Mouse (Mus musculus) forebrain, embryonic 10.5 days (tissue): ENCODE measurements at regions not wholly inside any gene's neighbourhood (a gene's known extent, or its start where the extent isn't known, plus 50 kb on each side); places are given as distances from the start of the nearest gene placed in this dataset.
A peak's percentile ranks its signal among the peaks of the same experiment; 100 is the strongest.

Experiments used
- DNase-seq: peaks from one replicate; pipeline ENCODE4 v3.0.0-alpha.2; 2017; ENCODE audit warnings: low spot score; ENCODE audit errors: extremely low spot score
- H3K27ac ChIP-seq: fragments of 300-500 bp; sonication (generic); 2 replicates; pipeline ENCODE4 v1.5.1; 2016; ENCODE audit warnings: mild to moderate bottlenecking
- H3K27me3 ChIP-seq: fragments of 300-500 bp; sonication (generic); 2 replicates; pipeline ENCODE4 v1.6.1; 2016; ENCODE audit warnings: mild to moderate bottlenecking; ENCODE audit not compliant: poor library complexity, severe bottlenecking
- H3K36me3 ChIP-seq: fragments of 300-500 bp; sonication (generic); replicated peaks from 2 replicates; pipeline ENCODE4 v1.6.1; 2016; ENCODE audit warnings: mild to moderate bottlenecking, moderate library complexity
- H3K4me1 ChIP-seq: fragments of 300-500 bp; sonication (generic); 2 replicates; pipeline ENCODE4 v1.6.1; 2016
- H3K4me3 ChIP-seq: fragments of 300-500 bp; sonication (generic); 2 replicates; pipeline ENCODE4 v1.5.1; 2016; ENCODE audit warnings: mild to moderate bottlenecking, moderate library complexity
- H3K9me3 ChIP-seq: fragments of 300-500 bp; sonication (generic); 2 replicates; pipeline ENCODE4 v1.6.1; 2016; ENCODE audit warnings: mild to moderate bottlenecking, moderate library complexity
- WGBS: fragments of 180-500 bp; shearing (Covaris S2); methylation state at CpG from one replicate; pipeline ENCODE4 v1.1.7; 2016; 5-methylcytosine and 5-hydroxymethylcytosine counted together

- Histone ChIP-seq H3K27ac (peak overlapping the region; percentile 56; the same call in 1 of the 2 replicates), H3K36me3 (no peaks in the 10 kb centered on the region), H3K4me3 (no peak overlapping the region), H3K4me1 (peaks cover 11% of the 10 kb centered on the region), H3K9me3 (no peaks in the 10 kb centered on the region), H3K27me3 (no peaks in the 10 kb centered on the region)
- DNase-seq = no peak
- 55% methylated on average over 11 of the region's 11 CpGs for WGBS
These were observed 80.7 kb upstream of the Stt3b start for GRCm38 (mm10) chr9:115390880-115391281.

DNA sequence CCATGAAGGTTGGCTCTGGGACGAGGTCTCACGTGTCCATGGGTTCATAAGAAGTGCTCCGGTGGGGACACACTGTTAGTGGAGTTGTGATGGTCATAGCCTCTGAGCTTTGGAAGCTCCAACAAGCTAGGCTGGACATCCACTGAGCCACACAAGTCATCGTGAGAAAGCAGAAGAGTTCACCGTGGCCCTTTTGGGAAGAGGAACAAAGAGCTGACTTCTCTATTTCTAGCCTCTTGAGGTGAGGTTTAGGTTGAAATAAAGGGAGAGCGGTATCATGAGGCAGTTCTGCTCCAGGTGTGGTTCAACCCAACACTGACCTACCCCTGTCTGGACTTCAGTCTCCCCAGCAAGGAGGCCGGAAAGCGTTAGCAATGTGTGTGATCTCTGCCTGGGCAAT, 85.3 kb upstream of the Stt3b start:
- Histone ChIP-seq H3K36me3 (no peaks in the 10 kb centered on the region), H3K4me3 (no peak overlapping the region), H3K27me3 (no peaks in the 10 kb centered on the region), H3K27ac (no peak overlapping the region), H3K4me1 (peaks cover 9% of the 10 kb centered on the region), H3K9me3 (peaks cover 8% of the 10 kb centered on the region; the same call in 1 of the 2 replicates)
- WGBS = 93% methylated on average over 8 of the region's 8 CpGs
- DNase-seq = no peak

DNA sequence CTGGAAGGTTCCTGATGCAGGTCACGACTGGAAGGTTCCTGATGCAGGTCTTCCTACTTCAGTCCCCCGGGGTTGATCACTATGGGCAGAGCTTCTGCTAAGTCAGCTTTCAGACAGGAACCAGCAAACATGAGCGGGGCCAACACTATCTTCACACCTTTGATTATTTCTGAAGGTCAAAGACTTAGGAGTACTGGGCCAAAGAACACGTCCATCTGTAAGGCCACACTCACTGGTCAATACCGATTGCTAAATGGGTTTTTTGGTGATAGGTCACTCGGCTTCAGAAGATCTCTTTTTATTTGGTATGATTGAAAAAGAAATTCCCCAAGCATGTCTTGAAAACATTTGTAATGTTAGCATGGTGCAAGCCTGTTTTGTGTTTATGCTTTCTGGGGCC, 90.2 kb upstream of the Stt3b start:
- Histone ChIP-seq H3K9me3 (peaks cover 8% of the 10 kb centered on the region; the same call in 1 of the 2 replicates), H3K36me3 (no peaks in the 10 kb centered on the region), H3K4me1 (peaks cover 6% of the 10 kb centered on the region; the same call in 1 of the 2 replicates), H3K4me3 (no peak overlapping the region), H3K27me3 (no peaks in the 10 kb centered on the region), H3K27ac (no peak overlapping the region)
- no peak for DNase-seq
- WGBS = 93% methylated on average over 6 of the region's 6 CpGs

DNA sequence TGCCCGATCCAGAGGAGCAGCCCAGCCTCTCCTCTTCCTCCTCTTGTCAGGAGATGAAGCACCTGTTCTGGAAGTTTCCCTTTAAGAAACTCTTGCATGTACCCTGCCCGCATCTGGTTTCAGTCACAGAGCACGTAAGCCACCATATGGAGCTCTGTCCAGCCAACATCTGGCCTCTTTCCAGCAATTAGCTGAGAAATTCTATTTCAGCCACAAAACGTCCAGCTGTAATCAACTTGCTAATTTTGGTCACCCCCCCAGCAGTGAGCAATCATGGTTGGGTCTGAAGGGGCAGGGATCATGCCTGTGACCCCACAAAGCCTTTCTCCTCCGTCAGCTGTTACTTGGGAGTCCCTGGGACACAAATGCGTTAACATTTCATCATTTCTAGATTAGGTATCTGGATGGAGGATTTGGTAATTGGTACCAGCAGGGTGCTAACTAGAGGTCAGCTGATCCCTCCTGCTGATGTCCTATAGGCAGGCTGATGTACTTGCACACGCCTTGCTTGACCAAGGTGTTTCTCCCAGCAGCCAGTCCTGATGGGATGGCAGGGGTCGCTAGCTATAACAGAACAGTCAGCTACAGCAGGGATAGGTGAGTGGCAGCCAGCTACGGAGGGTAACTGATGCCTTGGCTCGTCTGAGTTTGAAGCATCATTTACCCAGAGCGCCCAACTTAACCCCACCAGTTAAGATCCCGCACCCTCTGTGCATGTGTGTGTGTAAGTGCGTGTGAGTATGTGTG, 91.4 kb upstream of the Stt3b start:
- 77% methylated on average over 13 of the region's 13 CpGs for WGBS
- DNase-seq = no peak

GRCm38 (mm10) chr9:115402661-115403060, 92.4 kb upstream of the Stt3b start:
- no peak for DNase-seq
- 82% methylated on average over 6 of the region's 6 CpGs for WGBS

More for the DNA sequence above, 91.4 kb upstream of the Stt3b start:
- no peak overlapping the region for H3K27ac ChIP-seq
- H3K36me3 ChIP-seq = no peaks in the 10 kb centered on the region
- H3K9me3 ChIP-seq = peaks cover 8% of the 10 kb centered on the region; the same call in 1 of the 2 replicates
- no peak overlapping the region for H3K4me3 ChIP-seq
- H3K4me1 ChIP-seq = peaks cover 6% of the 10 kb centered on the region; the same call in 1 of the 2 replicates
- H3K27me3 ChIP-seq = no peaks in the 10 kb centered on the region

GRCm38 (mm10) chr9:115403354-115403968, 93.2 kb upstream of the Stt3b start:
- H3K36me3 ChIP-seq = no peaks in the 10 kb centered on the region
- peaks cover 6% of the 10 kb centered on the region; the same call in 1 of the 2 replicates for H3K4me1 ChIP-seq
- peaks cover 2% of the 10 kb centered on the region; the same call in 1 of the 2 replicates for H3K9me3 ChIP-seq
- DNase-seq = no peak
- no peak overlapping the region for H3K27ac ChIP-seq
- H3K4me3 ChIP-seq = no peak overlapping the region
- no peaks in the 10 kb centered on the region for H3K27me3 ChIP-seq
- WGBS = 92% methylated on average over 7 of the region's 7 CpGs

More at GRCm38 (mm10) chr9:115402661-115403060, 92.4 kb upstream of the Stt3b start:
- peaks cover 6% of the 10 kb centered on the region; the same call in 1 of the 2 replicates for H3K4me1 ChIP-seq
- no peak overlapping the region for H3K27ac ChIP-seq
- H3K4me3 ChIP-seq = no peak overlapping the region
- peaks cover 8% of the 10 kb centered on the region; the same call in 1 of the 2 replicates for H3K9me3 ChIP-seq
- no peaks in the 10 kb centered on the region for H3K27me3 ChIP-seq
- H3K36me3 ChIP-seq = no peaks in the 10 kb centered on the region

GRCm38 (mm10) chr9:115407901-115408470, 97.8 kb upstream of the Stt3b start:
- peaks cover 8% of the 10 kb centered on the region; the same call in 1 of the 2 replicates for H3K4me1 ChIP-seq
- H3K27me3 ChIP-seq = no peaks in the 10 kb centered on the region
- WGBS = 96% methylated on average over 21 of the region's 21 CpGs

GRCm38 (mm10) chr9:115408886-115409285, 98.7 kb upstream of the Stt3b start:
- Histone ChIP-seq H3K27me3 (no peaks in the 10 kb centered on the region), H3K27ac (no peak overlapping the region), H3K36me3 (no peaks in the 10 kb centered on the region), H3K4me3 (no peak overlapping the region), H3K4me1 (peaks cover 8% of the 10 kb centered on the region; the same call in 1 of the 2 replicates), H3K9me3 (no peaks in the 10 kb centered on the region)
- WGBS = 88% methylated on average over 6 of the region's 6 CpGs
- DNase-seq = no peak

More at GRCm38 (mm10) chr9:115407901-115408470, 97.8 kb upstream of the Stt3b start:
- DNase-seq = no peak
- no peak overlapping the region for H3K27ac ChIP-seq
- H3K36me3 ChIP-seq = no peaks in the 10 kb centered on the region
- no peaks in the 10 kb centered on the region for H3K9me3 ChIP-seq
- no peak overlapping the region for H3K4me3 ChIP-seq

DNA sequence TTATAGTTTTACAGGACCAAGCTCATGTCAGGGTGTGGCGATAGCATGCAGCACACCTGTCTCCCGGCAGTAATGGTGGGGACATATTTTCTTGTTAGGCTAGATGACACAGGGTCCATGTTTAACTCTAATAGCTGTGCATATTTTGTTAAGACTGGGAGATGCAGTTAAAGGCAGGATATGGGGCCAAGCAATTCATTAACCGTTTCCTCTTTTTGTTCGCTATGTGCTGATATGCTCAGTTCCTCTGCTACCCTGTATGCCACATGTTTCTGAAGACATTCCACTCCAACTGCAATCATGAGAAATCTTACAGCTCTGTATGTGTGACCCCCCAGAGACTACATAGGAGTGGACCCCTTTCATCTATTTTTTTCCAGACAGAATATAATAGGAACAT, 104.0 kb upstream of the Stt3b start:
- no peak for DNase-seq
- no peak overlapping the region for H3K4me3 ChIP-seq
- peaks cover 8% of the 10 kb centered on the region; the same call in 1 of the 2 replicates for H3K4me1 ChIP-seq
- WGBS = 94% methylated on average over 4 of the region's 4 CpGs
- H3K27ac ChIP-seq = no peak overlapping the region
- H3K36me3 ChIP-seq = no peaks in the 10 kb centered on the region
- no peaks in the 10 kb centered on the region for H3K27me3 ChIP-seq
- no peaks in the 10 kb centered on the region for H3K9me3 ChIP-seq

DNA sequence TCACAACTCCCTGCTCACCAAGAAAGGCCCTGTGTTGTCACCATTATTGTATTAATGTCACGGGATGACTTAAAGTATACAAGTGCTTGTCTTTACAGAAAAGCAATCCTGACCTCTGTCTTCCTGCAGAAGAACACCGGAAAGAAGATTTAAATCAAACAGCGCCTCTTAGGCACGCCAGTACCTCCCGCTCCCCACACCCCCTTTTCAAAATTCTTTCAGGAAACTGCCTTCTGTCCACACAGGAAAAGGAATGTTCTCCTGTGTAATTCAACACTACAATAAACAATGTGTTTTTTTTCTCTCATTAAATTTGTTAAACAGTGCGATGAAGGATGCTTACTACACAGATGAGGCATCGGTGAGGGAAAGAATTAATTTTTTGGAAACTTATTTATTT, 112.6 kb upstream of the Stt3b start:
- H3K4me1 ChIP-seq = no peaks in the 10 kb centered on the region
- 88% methylated on average over 7 of the region's 7 CpGs for WGBS
- no peaks in the 10 kb centered on the region for H3K27me3 ChIP-seq
- no peak overlapping the region for H3K4me3 ChIP-seq
- no peak overlapping the region for H3K27ac ChIP-seq
- no peaks in the 10 kb centered on the region for H3K36me3 ChIP-seq
- peaks cover 16% of the 10 kb centered on the region; the same call in 1 of the 2 replicates for H3K9me3 ChIP-seq
- DNase-seq = no peak

DNA sequence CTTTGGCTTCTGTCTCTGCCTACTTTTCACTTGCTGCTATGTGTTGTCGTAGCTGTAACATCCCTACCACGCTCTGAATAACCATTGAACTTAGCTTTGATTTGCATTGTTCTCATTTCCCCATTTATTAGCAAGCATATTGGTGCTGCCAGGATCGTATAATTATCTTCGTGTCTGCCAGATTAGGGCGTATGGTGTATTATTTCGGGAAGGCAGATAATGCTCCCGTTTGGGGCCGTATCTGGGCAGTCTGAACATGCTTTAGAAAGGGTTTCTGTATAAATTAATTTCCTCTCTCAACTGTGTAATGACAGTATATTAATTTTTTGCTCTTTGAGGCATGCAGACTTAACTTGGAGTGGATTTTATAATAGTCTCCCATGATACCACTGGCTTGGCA, 116.5 kb upstream of the Stt3b start:
- no peaks in the 10 kb centered on the region for H3K27me3 ChIP-seq
- no peaks in the 10 kb centered on the region for H3K4me1 ChIP-seq
- no peaks in the 10 kb centered on the region for H3K36me3 ChIP-seq
- H3K27ac ChIP-seq = no peak overlapping the region
- H3K9me3 ChIP-seq = no peaks in the 10 kb centered on the region
- DNase-seq = no peak
- 95% methylated on average over 8 of the region's 8 CpGs for WGBS
- H3K4me3 ChIP-seq = no peak overlapping the region

- no peaks in the 10 kb centered on the region for H3K36me3 ChIP-seq
- H3K9me3 ChIP-seq = no peaks in the 10 kb centered on the region
- H3K27ac ChIP-seq = no peak overlapping the region
- no peak overlapping the region for H3K4me3 ChIP-seq
- no peak for DNase-seq
- H3K27me3 ChIP-seq = no peaks in the 10 kb centered on the region
- WGBS = 66% methylated on average over 4 of the region's 4 CpGs
- H3K4me1 ChIP-seq = no peaks in the 10 kb centered on the region
These were observed 120.0 kb upstream of the Stt3b start for GRCm38 (mm10) chr9:115430271-115430670.

- no peak overlapping the region for H3K27ac ChIP-seq
- H3K9me3 ChIP-seq = peaks cover 6% of the 10 kb centered on the region; the same call in 1 of the 2 replicates
- H3K4me3 ChIP-seq = no peak overlapping the region
- H3K4me1 ChIP-seq = no peaks in the 10 kb centered on the region
- H3K27me3 ChIP-seq = no peaks in the 10 kb centered on the region
- no peak for DNase-seq
- 26% methylated on average over 5 of the region's 5 CpGs for WGBS
- no peaks in the 10 kb centered on the region for H3K36me3 ChIP-seq
These were observed 124.5 kb upstream of the Stt3b start for GRCm38 (mm10) chr9:115434696-115435095.
